12 mouse cellular contexts compared by ENCODE assay signal in genomic region chr10:107751944-107752343, GRCm38 (mm10). TPM values are rescaled to one million over a fixed set of nuclear protein-coding genes. Genes with fewer than 3 reads are reported as not detected.
DNase-seq lines count a peak whose midpoint lies in the region; ATAC-seq and TF ChIP-seq lines count a peak whose summit lies in the region.
"Had no signal": no experiment of that assay in that cellular context is flagged by ENCODE, and none has a peak within 500 bp of the region (broad histone marks: within the 10 kb centered on the region; RNA-seq: fewer than 3 reads in every experiment).

No protein-coding gene starts in this region.

- no peak overlapping the region for H3K27ac ChIP-seq in lung, embryonic 16.5 days (ENCODE audit: low read length)
- H3K27ac ChIP-seq in intestine, embryonic 15.5 days, result no peak overlapping the region
- H3K27ac ChIP-seq in stomach, embryonic 15.5 days, result no peak overlapping the region

- 18% methylated on average over 6 of the region's 6 CpGs for WGBS in lung, embryonic 16.5 days
- 20% methylated on average over 6 of the region's 6 CpGs for WGBS in lung, adult 2 months
- WGBS in intestine, embryonic 15.5 days, result 21% methylated on average over 6 of the region's 6 CpGs
- 30% methylated on average over 6 of the region's 6 CpGs for WGBS in stomach, embryonic 15.5 days

- H3K4me2 ChIP-seq in lung, embryonic 16.5 days (ENCODE audit: low read depth, low read length), result peak overlapping the region; percentile 39
- peak overlapping the region; percentile 40 for H3K4me2 ChIP-seq in intestine, embryonic 15.5 days (replicated peaks)
- H3K4me2 ChIP-seq in stomach, embryonic 15.5 days, result peak overlapping the region; percentile 38

- peak overlapping the region; percentile 7 for H3K4me3 ChIP-seq in lung, embryonic 16.5 days (ENCODE audit: low read length)
- no peak overlapping the region for H3K4me3 ChIP-seq in lung, adult 2 months (replicated peaks; ENCODE audit: extremely low read depth, low read depth, low read length)
- no peak overlapping the region for H3K4me3 ChIP-seq in intestine, embryonic 15.5 days (replicated peaks)
- no peak overlapping the region for H3K4me3 ChIP-seq in stomach, embryonic 15.5 days (replicated peaks)

- no peak overlapping the region for H3K9ac ChIP-seq in lung, embryonic 16.5 days (ENCODE audit: low read length)
- no peak overlapping the region for H3K9ac ChIP-seq in intestine, embryonic 15.5 days
- H3K9ac ChIP-seq in stomach, embryonic 15.5 days, result no peak overlapping the region

- no peak for TF ChIP-seq POLR2A in lung, adult 2 months (IDR thresholded peaks at IDR 0.05; ENCODE audit: borderline replicate concordance, extremely low read depth, low read depth, low read length)

- no peak for TF ChIP-seq CTCF in lung, adult 2 months (IDR thresholded peaks at IDR 0.05; ENCODE audit: insufficient read depth, low read length)

- no peaks in the 10 kb centered on the region for H3K9me3 ChIP-seq in lung, embryonic 16.5 days (ENCODE audit: control insufficient read depth, low read length)
- H3K9me3 ChIP-seq in intestine, embryonic 15.5 days, result no peaks in the 10 kb centered on the region
- no peaks in the 10 kb centered on the region for H3K9me3 ChIP-seq in stomach, embryonic 15.5 days

- H3K36me3 ChIP-seq in lung, embryonic 16.5 days (ENCODE audit: control insufficient read depth, insufficient read depth, low read length), result no peaks in the 10 kb centered on the region
- H3K36me3 ChIP-seq in intestine, embryonic 15.5 days, result no peaks in the 10 kb centered on the region
- no peaks in the 10 kb centered on the region for H3K36me3 ChIP-seq in stomach, embryonic 15.5 days

- peaks cover 3% of the 10 kb centered on the region; the same call in 1 of the 2 replicates for H3K4me1 ChIP-seq in lung, embryonic 16.5 days (replicated peaks; ENCODE audit: control insufficient read depth, insufficient read depth, low read length)
- H3K4me1 ChIP-seq in lung, adult 2 months (ENCODE audit: control insufficient read depth, insufficient read depth, low read length), result peaks cover 3% of the 10 kb centered on the region; the same call in 1 of the 2 replicates
- H3K4me1 ChIP-seq in intestine, embryonic 15.5 days (replicated peaks), result peaks cover 5% of the 10 kb centered on the region; the same call in 1 of the 2 replicates
- no peaks in the 10 kb centered on the region for H3K4me1 ChIP-seq in stomach, embryonic 15.5 days

- DNase-seq in frontal cortex, postnatal 14 days (ENCODE audit: low spot score in 2 of 2), result no peak
- no peak for DNase-seq in lung, adult 2 months
- DNase-seq in cerebellum, adult 18-20 months, result no peak
- DNase-seq in urinary bladder, postnatal 4 days (ENCODE audit: low spot score in 2 of 2), result no peak
- DNase-seq: cerebellum, adult 9-11 months; liver; thymus, adult 18-20 months had no signal

- H3K27me3 ChIP-seq in lung, embryonic 16.5 days (ENCODE audit: control insufficient read depth, insufficient read depth, low read depth, low read length), result no peaks in the 10 kb centered on the region
- H3K27me3 ChIP-seq in intestine, embryonic 15.5 days (replicated peaks), result no peaks in the 10 kb centered on the region
- no peaks in the 10 kb centered on the region for H3K27me3 ChIP-seq in stomach, embryonic 15.5 days (replicated peaks)

- ATAC-seq in frontal cortex, adult (ENCODE audit: low TSS enrichment), result peak; percentile 48
- no peak for ATAC-seq in lung, embryonic 16.5 days (ENCODE audit: low read depth)
- ATAC-seq in intestine, embryonic 15.5 days, result no peak
- no peak for ATAC-seq in stomach, embryonic 15.5 days (ENCODE audit: insufficient read depth, low FRiP score, low read depth)
- ATAC-seq: Patski had no signal

RNA-seq across cellular contexts. Expression of gene Ptprq, which starts 32.1 kb away (rescaled TPM):
- polyA plus RNA-seq in lung, embryonic 16.5 days (2015; fragmentation: Nextera tagmentation; extraction: Ambion mirVana), result 0.09 TPM in 2 replicates
- 0.05 and 0.13 TPM in 2 replicates for polyA plus RNA-seq in lung, adult 2 months (2012; rRNA removed)
- 0.04 and 0.05 TPM in 2 replicates for polyA plus RNA-seq in intestine, embryonic 15.5 days (2015; fragmentation: Nextera tagmentation; extraction: Ambion mirVana)
- 0.04 and 0.05 TPM in 2 replicates for polyA plus RNA-seq in stomach, embryonic 15.5 days (2015; fragmentation: Nextera tagmentation; extraction: Ambion mirVana)
